Mouse (Mus musculus): Measurements from ENCODE around the gene Fam172a. TPM values are rescaled to one million over a fixed set of nuclear protein-coding genes. Genes with fewer than 3 reads are reported as not detected.
A peak's percentile ranks its signal among the peaks of the same experiment; 100 is the strongest.

The Fam172a gene
- polyA plus RNA-seq, 1 experiment from 2014 or later = 20.3 TPM

DNA sequence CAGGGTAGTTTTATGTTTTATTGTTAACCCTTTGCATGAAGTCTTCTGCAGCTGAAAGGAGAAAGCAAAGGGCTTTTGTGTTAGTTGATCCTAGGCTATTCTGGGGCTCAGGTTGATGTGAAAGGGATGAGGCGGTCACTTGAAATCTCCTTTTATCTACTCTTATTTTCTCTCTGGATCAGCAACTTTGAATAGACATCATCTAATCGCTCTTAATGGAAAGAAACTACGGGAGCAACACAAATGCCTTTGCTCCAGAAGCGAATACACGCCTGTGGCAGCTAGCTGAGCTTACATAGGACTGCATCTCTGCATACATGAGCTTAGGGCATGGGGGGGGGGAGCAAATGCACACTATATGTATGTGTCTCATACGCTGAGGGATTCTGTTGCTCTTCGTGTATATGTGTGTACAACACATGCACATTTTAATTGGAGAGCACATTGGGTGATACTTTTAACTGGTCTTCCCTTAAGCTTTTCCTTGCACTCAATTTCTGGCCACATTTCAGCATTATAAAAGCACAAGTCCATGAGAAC, 505.1 kb downstream of the Fam172a start:
- Histone ChIP-seq H3K4me2 (ENCODE audit: low read depth, low read length) (no peak overlapping the region), H3K4me3 (ENCODE audit: low read length) (no peak overlapping the region)

GRCm38 (mm10) chr13:78207796-78208645, 506.2 kb downstream of the Fam172a start:
- ATAC-seq = no peak
- WGBS = 34% methylated on average over 12 of the region's 12 CpGs
- Histone ChIP-seq H3K36me3 (ENCODE audit: control insufficient read depth, insufficient read depth, low read length) (no peaks in the 10 kb centered on the region), H3K27ac (ENCODE audit: low read length) (no peak overlapping the region), H3K4me2 (ENCODE audit: low read depth, low read length) (no peak overlapping the region), H3K4me3 (ENCODE audit: low read length) (no peak overlapping the region), H3K27me3 (replicated peaks; ENCODE audit: control insufficient read depth, insufficient read depth, low read length) (peaks cover 59% of the 10 kb centered on the region), H3K9me3 (ENCODE audit: control insufficient read depth, low read length) (no peaks in the 10 kb centered on the region), H3K4me1 (ENCODE audit: control insufficient read depth, insufficient read depth, low read length) (peaks cover 6% of the 10 kb centered on the region; the same call in 1 of the 2 replicates), H3K9ac (ENCODE audit: low read depth, low read length) (no peak overlapping the region)

More for the DNA sequence above, 505.1 kb downstream of the Fam172a start:
- 48% methylated on average over 7 of the region's 7 CpGs for WGBS
- Histone ChIP-seq H3K27me3 (replicated peaks; ENCODE audit: control insufficient read depth, insufficient read depth, low read length) (peaks cover 55% of the 10 kb centered on the region), H3K9ac (ENCODE audit: low read depth, low read length) (no peak overlapping the region), H3K9me3 (ENCODE audit: control insufficient read depth, low read length) (no peaks in the 10 kb centered on the region), H3K36me3 (ENCODE audit: control insufficient read depth, insufficient read depth, low read length) (no peaks in the 10 kb centered on the region), H3K27ac (ENCODE audit: low read length) (no peak overlapping the region), H3K4me1 (ENCODE audit: control insufficient read depth, insufficient read depth, low read length) (peaks cover 6% of the 10 kb centered on the region)
- ATAC-seq = no peak

GRCm38 (mm10) chr13:78208689-78209410, 507.0 kb downstream of the Fam172a start:
- peaks cover 55% of the 10 kb centered on the region for H3K27me3 ChIP-seq (replicated peaks; ENCODE audit: control insufficient read depth, insufficient read depth, low read length)
- no peak overlapping the region for H3K4me3 ChIP-seq (ENCODE audit: low read length)
- H3K27ac ChIP-seq (ENCODE audit: low read length) = no peak overlapping the region
- H3K4me1 ChIP-seq (ENCODE audit: control insufficient read depth, insufficient read depth, low read length) = peaks cover 6% of the 10 kb centered on the region; the same call in 1 of the 2 replicates
- WGBS = 33% methylated on average over 14 of the region's 14 CpGs
- H3K9ac ChIP-seq (ENCODE audit: low read depth, low read length) = no peak overlapping the region
- H3K4me2 ChIP-seq (ENCODE audit: low read depth, low read length) = no peak overlapping the region
- H3K36me3 ChIP-seq (ENCODE audit: control insufficient read depth, insufficient read depth, low read length) = no peaks in the 10 kb centered on the region
- no peaks in the 10 kb centered on the region for H3K9me3 ChIP-seq (ENCODE audit: control insufficient read depth, low read length)
- no peak for ATAC-seq

- Histone ChIP-seq H3K36me3 (ENCODE audit: control insufficient read depth, insufficient read depth, low read length) (no peaks in the 10 kb centered on the region), H3K9me3 (ENCODE audit: control insufficient read depth, low read length) (no peaks in the 10 kb centered on the region), H3K9ac (ENCODE audit: low read depth, low read length) (no peak overlapping the region), H3K27me3 (replicated peaks; ENCODE audit: control insufficient read depth, insufficient read depth, low read length) (peaks cover 53% of the 10 kb centered on the region), H3K4me1 (ENCODE audit: control insufficient read depth, insufficient read depth, low read length) (peaks cover 6% of the 10 kb centered on the region; the same call in 1 of the 2 replicates), H3K4me3 (ENCODE audit: low read length) (peak overlapping the region; percentile 32), H3K4me2 (ENCODE audit: low read depth, low read length) (peak overlapping the region; percentile 62), H3K27ac (ENCODE audit: low read length) (no peak overlapping the region)
- no peak for ATAC-seq
- 7% methylated on average over 12 of the region's 12 CpGs for WGBS
Measured at GRCm38 (mm10) chr13:78209611-78210028, 507.8 kb downstream of the Fam172a start.

DNA sequence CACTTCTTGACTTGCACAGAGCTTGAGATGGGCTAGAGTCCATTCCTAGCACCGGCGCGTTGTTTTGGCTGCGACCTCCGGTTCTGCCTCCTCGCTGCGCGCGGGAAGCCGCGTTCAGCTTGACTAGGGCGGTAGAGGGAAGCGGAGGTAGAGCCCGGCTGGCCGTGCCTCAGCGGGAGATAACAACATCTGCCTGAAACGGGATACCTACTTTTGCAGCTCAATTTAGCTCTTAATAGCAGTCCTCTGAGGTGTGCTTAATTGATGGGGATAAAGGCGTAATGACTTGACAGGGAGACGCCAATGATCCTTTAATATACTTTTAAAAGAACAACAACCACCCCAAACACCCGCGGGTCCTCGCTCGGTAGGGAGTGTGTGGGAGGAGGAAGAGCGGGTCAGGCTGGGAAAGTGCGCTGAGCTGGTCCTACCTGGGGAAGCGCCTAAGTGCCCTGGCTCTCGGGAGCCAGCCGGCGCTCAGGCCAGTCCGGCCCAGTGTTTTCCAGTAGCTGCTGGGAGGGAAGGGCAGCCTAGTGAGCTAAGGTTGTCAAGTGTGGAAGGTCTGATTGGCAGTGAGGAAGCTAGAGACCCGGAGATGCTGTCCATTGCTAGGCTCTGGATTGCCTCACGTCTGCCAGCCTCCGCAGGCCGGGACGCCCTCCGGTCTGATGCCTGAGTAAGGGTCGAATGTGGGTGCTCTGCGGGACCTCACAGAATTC, 508.4 kb downstream of the Fam172a start:
- H3K4me3 ChIP-seq (ENCODE audit: low read length) = peak overlapping the region; percentile 32
- peaks cover 51% of the 10 kb centered on the region for H3K27me3 ChIP-seq (replicated peaks; ENCODE audit: control insufficient read depth, insufficient read depth, low read length)
- H3K4me1 ChIP-seq (ENCODE audit: control insufficient read depth, insufficient read depth, low read length) = peaks cover 6% of the 10 kb centered on the region; the same call in 1 of the 2 replicates
- no peaks in the 10 kb centered on the region for H3K36me3 ChIP-seq (ENCODE audit: control insufficient read depth, insufficient read depth, low read length)
- H3K4me2 ChIP-seq (ENCODE audit: low read depth, low read length) = peak overlapping the region; percentile 62
- H3K9me3 ChIP-seq (ENCODE audit: control insufficient read depth, low read length) = no peaks in the 10 kb centered on the region
- no peak overlapping the region for H3K27ac ChIP-seq (ENCODE audit: low read length)
- ATAC-seq = peak; percentile 52; the same call in 1 of the 2 replicates
- H3K9ac ChIP-seq (ENCODE audit: low read depth, low read length) = peak overlapping the region; percentile 29; the same call in 1 of the 2 replicates
- WGBS = 1% methylated on average over 38 of the region's 38 CpGs

GRCm38 (mm10) chr13:78210748-78211089, 508.9 kb downstream of the Fam172a start:
- Histone ChIP-seq H3K36me3 (ENCODE audit: control insufficient read depth, insufficient read depth, low read length) (no peaks in the 10 kb centered on the region), H3K9me3 (ENCODE audit: control insufficient read depth, low read length) (no peaks in the 10 kb centered on the region), H3K9ac (ENCODE audit: low read depth, low read length) (0 out of 2 replicates have a peak overlapping the region, but pooled peaks have one; percentile 29), H3K4me2 (ENCODE audit: low read depth, low read length) (peak overlapping the region; percentile 62), H3K4me3 (ENCODE audit: low read length) (peak overlapping the region; percentile 32), H3K27me3 (replicated peaks; ENCODE audit: control insufficient read depth, insufficient read depth, low read length) (peaks cover 48% of the 10 kb centered on the region), H3K4me1 (ENCODE audit: control insufficient read depth, insufficient read depth, low read length) (peaks cover 6% of the 10 kb centered on the region; the same call in 1 of the 2 replicates), H3K27ac (ENCODE audit: low read length) (no peak overlapping the region)
- no peak for ATAC-seq
- 20% methylated on average over 13 of the region's 13 CpGs for WGBS

- no peak overlapping the region for H3K4me2 ChIP-seq (ENCODE audit: low read depth, low read length)
- H3K27me3 ChIP-seq (replicated peaks; ENCODE audit: control insufficient read depth, insufficient read depth, low read length) = peaks cover 46% of the 10 kb centered on the region
- WGBS = 33% methylated on average over 14 of the region's 14 CpGs
- H3K9me3 ChIP-seq (ENCODE audit: control insufficient read depth, low read length) = no peaks in the 10 kb centered on the region
- H3K27ac ChIP-seq (ENCODE audit: low read length) = no peak overlapping the region
- H3K36me3 ChIP-seq (ENCODE audit: control insufficient read depth, insufficient read depth, low read length) = no peaks in the 10 kb centered on the region
- H3K9ac ChIP-seq (ENCODE audit: low read depth, low read length) = no peak overlapping the region
- ATAC-seq = no peak
- H3K4me1 ChIP-seq (ENCODE audit: control insufficient read depth, insufficient read depth, low read length) = peaks cover 6% of the 10 kb centered on the region; the same call in 1 of the 2 replicates
- no peak overlapping the region for H3K4me3 ChIP-seq (ENCODE audit: low read length)
Measured at GRCm38 (mm10) chr13:78211231-78212010, 509.6 kb downstream of the Fam172a start.

DNA sequence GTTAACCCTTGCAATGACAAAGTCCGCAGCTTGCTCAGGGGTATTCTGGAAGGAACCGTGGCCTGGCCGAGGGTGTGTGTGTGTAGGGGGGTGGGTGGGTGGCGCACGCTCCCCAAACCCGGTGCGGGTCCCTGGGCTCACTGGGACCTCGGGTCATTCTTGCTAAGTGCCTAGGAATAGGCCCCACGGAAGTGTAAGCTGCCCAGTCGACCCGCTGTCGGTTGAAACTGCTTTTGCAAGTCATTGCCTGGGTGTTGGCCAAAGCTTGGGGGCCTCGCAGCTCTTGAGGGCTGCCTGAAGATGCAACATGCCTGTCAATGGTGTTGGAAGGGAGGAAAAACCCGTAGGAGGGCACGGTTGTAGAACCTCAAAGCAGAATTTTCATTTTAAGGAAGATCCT, 510.3 kb downstream of the Fam172a start:
- H3K27ac ChIP-seq (ENCODE audit: low read length) = no peak overlapping the region
- no peaks in the 10 kb centered on the region for H3K9me3 ChIP-seq (ENCODE audit: control insufficient read depth, low read length)
- H3K4me1 ChIP-seq (ENCODE audit: control insufficient read depth, insufficient read depth, low read length) = peaks cover 6% of the 10 kb centered on the region; the same call in 1 of the 2 replicates
- H3K4me2 ChIP-seq (ENCODE audit: low read depth, low read length) = no peak overlapping the region
- no peak overlapping the region for H3K9ac ChIP-seq (ENCODE audit: low read depth, low read length)
- H3K36me3 ChIP-seq (ENCODE audit: control insufficient read depth, insufficient read depth, low read length) = no peaks in the 10 kb centered on the region
- no peak for ATAC-seq
- H3K4me3 ChIP-seq (ENCODE audit: low read length) = no peak overlapping the region
- peaks cover 45% of the 10 kb centered on the region for H3K27me3 ChIP-seq (replicated peaks; ENCODE audit: control insufficient read depth, insufficient read depth, low read length)
- 46% methylated on average over 15 of the region's 15 CpGs for WGBS
